Mouse (Mus musculus) cerebellum, adult 2 months (tissue): ENCODE results near the gene 2210017I01Rik.

ENCODE experiments used
- CTCF ChIP-seq: fragments of 200-500 bp; IDR thresholded peaks from 2 replicates; pipeline ENCODE4 v1.5.1; 2011; ENCODE audit warnings: low read depth, mild to moderate bottlenecking, control low read depth, low read length, moderate library complexity, borderline replicate concordance; ENCODE audit not compliant: insufficient read depth
- POLR2A ChIP-seq: fragments of 200-500 bp; IDR thresholded peaks from 2 replicates; pipeline ENCODE4 v1.6.1; 2011; ENCODE audit warnings: low read length, control low read depth, borderline replicate concordance; ENCODE audit not compliant: insufficient read depth

GRCm38 (mm10) chr3:92579508-92579907 lies 27.8 kb downstream of the 2210017I01Rik start:
- TF ChIP-seq CTCF (no peak), POLR2A (no peak)
